Mouse (Mus musculus) MEL (cell line): ENCODE measurements around the gene Itpr1.

Experiments used
- BHLHE40 ChIP-seq: IDR thresholded peaks from 2 replicates; pipeline ENCODE4 v1.6.1; 2012; ENCODE audit warnings: low read depth, mild to moderate bottlenecking, inconsistent platforms, low read length, improper control_type of control experiment, borderline replicate concordance
- CTCF ChIP-seq, 3 experiments: IDR thresholded peaks in 2 of 3; conservative IDR thresholded peaks in 1 of 3; 2 replicates each; pipeline ENCODE4 v1.5.1; 2011 to 2012; ENCODE audit warnings: low read length in 3 of 3, low read depth in 2 of 3, mild to moderate bottlenecking in 2 of 3, improper control_type of control experiment in 1 of 3, inconsistent platforms in 1 of 3, mixed read lengths in 1 of 3, moderate library complexity in 1 of 3; ENCODE audit not compliant: control insufficient read depth in 1 of 3, insufficient read depth in 1 of 3, poor library complexity in 1 of 3, severe bottlenecking in 1 of 3
- TCF12 ChIP-seq: IDR thresholded peaks from 2 replicates; pipeline ENCODE4 v1.6.1; 2014; ENCODE audit warnings: low read depth, mild to moderate bottlenecking, inconsistent platforms, low read length, improper control_type of control experiment, moderate library complexity

- TF ChIP-seq TCF12: no peak
- no peak for TF ChIP-seq CTCF (IDR thresholded peaks at IDR 0.05 in 2 of 3, conservative IDR thresholded peaks at IDR 0.05 in 1 of 3; ENCODE audit: control insufficient read depth in 1 of 3, insufficient read depth in 1 of 3, low read depth in 2 of 3, low read length in 3 of 3, poor library complexity in 1 of 3, severe bottlenecking in 1 of 3)
- no peak for TF ChIP-seq BHLHE40
Observed at GRCm38 (mm10) chr6:108227461-108227860, 14.6 kb downstream of the Itpr1 start.
